Mouse (Mus musculus) midbrain, embryonic 11.5 days (tissue): ENCODE data around the gene Parm1. TPM values are rescaled to one million over a fixed set of nuclear protein-coding genes. Genes with fewer than 3 reads are reported as not detected.

Experiments used
- ATAC-seq: fragments of 200-750 bp; cut with Nextera tagmentation; 2 replicates; pipeline ENCODE4 v1.8.0; 2017; ENCODE audit warnings: moderate TSS enrichment, moderate library complexity; ENCODE audit not compliant: low FRiP score
- DNase-seq: peaks from one replicate; pipeline ENCODE4 v3.0.0; 2015; ENCODE audit warnings: low spot score; ENCODE audit errors: missing footprints
- H3K27ac ChIP-seq: fragments of 300-500 bp; sonication (generic); 2 replicates; pipeline ENCODE4 v1.5.1; 2014; ENCODE audit warnings: low read depth, low read length
- H3K27me3 ChIP-seq: fragments of 300-500 bp; sonication (generic); 2 replicates; pipeline ENCODE4 v1.6.1; 2014; ENCODE audit warnings: mild to moderate bottlenecking, low read length, moderate library complexity, mixed read lengths; ENCODE audit not compliant: control insufficient read depth, insufficient read depth
- H3K36me3 ChIP-seq: fragments of 300-500 bp; sonication (generic); 2 replicates; pipeline ENCODE4 v1.6.1; 2014; ENCODE audit warnings: mild to moderate bottlenecking, low read length, moderate library complexity, mixed read lengths; ENCODE audit not compliant: control insufficient read depth, insufficient read depth
- H3K4me1 ChIP-seq: fragments of 300-500 bp; sonication (generic); 2 replicates; pipeline ENCODE4 v1.6.1; 2014; ENCODE audit warnings: low read length; ENCODE audit not compliant: control insufficient read depth, insufficient read depth
- H3K4me2 ChIP-seq: fragments of 300-500 bp; sonication (generic); 2 replicates; pipeline ENCODE4 v1.6.1; 2014; ENCODE audit warnings: mild to moderate bottlenecking, moderate library complexity
- H3K4me3 ChIP-seq: fragments of 300-500 bp; sonication (generic); 2 replicates; pipeline ENCODE4 v1.5.1; 2014; ENCODE audit warnings: low read depth, low read length
- H3K9ac ChIP-seq: fragments of 300-500 bp; sonication (generic); 2 replicates; pipeline ENCODE4 v1.6.1; 2014; ENCODE audit warnings: low read length
- H3K9me3 ChIP-seq: fragments of 300-500 bp; sonication (generic); 2 replicates; pipeline ENCODE4 v1.6.1; 2016; ENCODE audit warnings: low read length; ENCODE audit not compliant: control insufficient read depth
- WGBS: fragments of 180-500 bp; shearing (Covaris S2); extraction: QIAGEN DNeasy Blood & Tissue Kit; methylation state at CpG from one replicate; pipeline ENCODE4 v1.1.7; 2014; 5-methylcytosine and 5-hydroxymethylcytosine counted together
- polyA plus RNA-seq: library from polyadenylated mRNA; unstranded; fragments of >200 nt; fragmentation: Nextera tagmentation; extraction: Ambion mirVana; gene quantifications from 2 replicates; pipeline ENCODE4 v1.2.1, GENCODE M21; 2014

The Parm1 gene
- polyA plus RNA-seq, 1 experiment from 2014 or later = 17.6 TPM

DNA sequence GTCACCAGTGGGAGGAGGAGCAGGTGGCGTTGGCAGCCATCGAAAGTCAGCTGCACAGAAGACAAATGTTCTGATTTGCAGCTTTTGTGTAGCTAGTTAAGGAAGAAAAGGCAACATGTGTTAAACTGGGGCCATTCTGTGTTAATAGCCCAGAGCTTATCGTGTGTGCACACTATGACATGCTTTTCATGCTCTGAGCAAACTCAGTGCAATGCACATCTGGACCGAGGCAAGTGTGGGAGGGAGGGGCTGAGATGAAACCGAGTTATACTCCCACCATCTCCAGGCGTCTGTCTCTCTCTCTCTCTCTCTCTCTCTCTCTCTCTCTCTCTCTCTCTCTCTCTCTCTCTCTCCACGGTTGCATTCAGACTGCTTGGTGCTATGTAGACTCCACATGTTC is 82.4 kb downstream of the Parm1 start:
- Histone ChIP-seq H3K36me3 (no peaks in the 10 kb centered on the region), H3K9me3 (no peaks in the 10 kb centered on the region)
- no peak for DNase-seq

DNA sequence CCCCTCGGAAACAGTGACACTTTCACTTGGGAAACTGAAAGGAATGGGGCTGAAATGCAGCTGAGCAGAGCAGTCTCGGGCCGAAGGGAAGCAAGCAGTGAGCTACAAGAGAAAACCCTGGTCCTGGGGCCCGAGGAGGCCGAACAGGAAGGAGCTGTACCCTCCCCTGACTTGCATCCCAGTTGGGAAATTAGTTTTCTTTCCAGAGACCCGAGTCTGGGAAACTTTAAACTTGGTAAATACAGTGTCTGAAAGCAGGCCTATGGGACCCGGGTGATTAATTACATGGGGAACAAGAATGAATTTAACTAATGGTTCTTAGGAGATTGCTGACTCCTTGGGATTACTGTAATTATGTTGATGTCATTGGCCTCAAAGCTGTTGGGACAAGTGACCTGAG is 85.9 kb downstream of the Parm1 start:
- no peaks in the 10 kb centered on the region for H3K36me3 ChIP-seq
- WGBS = 74% methylated on average over 7 of the region's 7 CpGs
- H3K9ac ChIP-seq = no peak overlapping the region
- no peak overlapping the region for H3K4me2 ChIP-seq
- no peaks in the 10 kb centered on the region for H3K9me3 ChIP-seq
- no peak overlapping the region for H3K4me3 ChIP-seq
- DNase-seq (no peak), ATAC-seq (no peak)
- no peaks in the 10 kb centered on the region for H3K4me1 ChIP-seq
- no peaks in the 10 kb centered on the region for H3K27me3 ChIP-seq
- H3K27ac ChIP-seq = no peak overlapping the region

More for the DNA sequence above, 82.4 kb downstream of the Parm1 start:
- Histone ChIP-seq H3K27ac (no peak overlapping the region), H3K4me2 (no peak overlapping the region), H3K4me1 (no peaks in the 10 kb centered on the region), H3K9ac (no peak overlapping the region), H3K27me3 (no peaks in the 10 kb centered on the region), H3K4me3 (no peak overlapping the region)
- ATAC-seq = no peak
- WGBS = 78% methylated on average over 7 of the region's 7 CpGs

DNA sequence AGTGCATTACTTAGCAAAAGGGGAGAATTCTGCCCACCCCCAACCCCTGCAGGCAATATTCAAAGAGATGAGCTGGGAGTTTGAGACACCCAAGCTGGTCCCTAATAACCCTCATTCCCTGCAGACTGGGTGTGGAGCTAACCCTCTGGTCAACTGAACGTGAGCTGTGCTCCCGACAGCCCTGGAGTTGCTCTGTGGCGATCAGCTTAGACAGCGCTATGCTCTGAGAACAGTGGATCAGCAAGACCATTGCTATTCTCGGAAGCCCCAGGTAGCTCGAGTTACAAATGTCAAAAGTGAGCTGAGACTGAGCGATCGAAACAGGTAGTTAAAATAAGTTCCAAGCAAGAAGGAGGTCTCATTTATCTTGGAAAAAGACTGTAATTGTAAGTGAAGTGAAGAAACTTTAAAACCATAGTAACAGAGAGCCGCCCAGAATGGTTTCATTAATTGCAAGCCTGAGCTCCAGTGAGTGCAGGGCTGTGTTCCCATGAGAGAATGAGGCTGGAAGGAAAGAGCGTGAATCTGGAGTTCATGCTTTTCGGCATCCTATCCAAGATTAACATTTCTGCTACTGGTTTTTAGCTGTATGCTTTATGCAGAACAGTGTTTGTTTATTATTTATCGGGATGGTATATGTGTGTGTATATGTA is 86.5 kb downstream of the Parm1 start:
- no peak for ATAC-seq
- no peak overlapping the region for H3K4me2 ChIP-seq
- no peak overlapping the region for H3K4me3 ChIP-seq
- no peak overlapping the region for H3K9ac ChIP-seq
- H3K27me3 ChIP-seq = no peaks in the 10 kb centered on the region
- no peaks in the 10 kb centered on the region for H3K4me1 ChIP-seq
- no peak overlapping the region for H3K27ac ChIP-seq
- DNase-seq = no peak
- 75% methylated on average over 12 of the region's 12 CpGs for WGBS
- no peaks in the 10 kb centered on the region for H3K9me3 ChIP-seq
- H3K36me3 ChIP-seq = no peaks in the 10 kb centered on the region

DNA sequence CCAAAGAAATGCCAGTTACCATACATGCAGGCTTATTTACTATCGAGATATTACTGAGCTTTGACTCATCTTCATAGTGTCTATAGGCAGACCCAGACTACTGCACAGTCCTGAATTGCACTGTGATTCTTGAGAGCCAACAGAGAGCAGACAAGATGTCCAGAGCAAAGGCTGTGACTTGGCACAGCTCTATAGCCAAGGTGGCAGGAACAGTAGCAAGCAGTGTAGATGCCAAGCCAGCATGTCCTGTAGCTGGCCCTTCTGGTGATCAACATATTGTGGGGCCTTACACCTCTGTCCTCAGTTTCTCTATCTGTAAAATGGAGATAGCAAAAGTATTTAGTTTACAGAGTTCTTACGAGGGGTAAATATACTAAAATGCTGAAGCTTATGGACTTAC is 89.8 kb downstream of the Parm1 start:
- Histone ChIP-seq H3K4me1 (no peaks in the 10 kb centered on the region), H3K36me3 (no peaks in the 10 kb centered on the region), H3K9ac (no peak overlapping the region), H3K4me3 (no peak overlapping the region), H3K27ac (no peak overlapping the region), H3K27me3 (no peaks in the 10 kb centered on the region), H3K9me3 (no peaks in the 10 kb centered on the region), H3K4me2 (no peak overlapping the region)
- DNase-seq (no peak), ATAC-seq (no peak)
- 86% methylated on average over 2 of the region's 2 CpGs for WGBS

DNA sequence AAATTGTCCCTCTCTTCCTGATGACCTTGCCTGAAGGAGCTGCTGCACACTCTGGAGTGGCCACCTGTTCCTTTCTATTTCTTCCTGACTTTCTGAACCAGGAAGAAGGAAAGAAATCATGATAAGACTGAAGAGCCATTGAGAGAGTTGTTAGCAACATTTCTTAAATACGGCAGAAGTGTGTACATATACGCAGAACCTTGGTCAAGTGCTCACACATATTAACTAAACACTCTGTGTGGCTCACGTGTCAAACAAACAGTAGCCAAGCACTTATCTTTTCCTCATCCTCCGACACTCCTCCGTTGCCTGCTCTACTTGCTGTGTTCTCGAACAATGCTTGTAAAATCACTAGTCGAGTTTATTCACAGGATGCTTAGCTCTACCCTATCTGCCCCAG is 90.4 kb downstream of the Parm1 start:
- H3K4me3 ChIP-seq = no peak overlapping the region
- no peaks in the 10 kb centered on the region for H3K36me3 ChIP-seq
- ATAC-seq = no peak
- no peak overlapping the region for H3K27ac ChIP-seq
- no peak overlapping the region for H3K4me2 ChIP-seq
- no peak overlapping the region for H3K9ac ChIP-seq
- 86% methylated on average over 7 of the region's 7 CpGs for WGBS
- no peak for DNase-seq
- no peaks in the 10 kb centered on the region for H3K27me3 ChIP-seq
- H3K9me3 ChIP-seq = no peaks in the 10 kb centered on the region
- no peaks in the 10 kb centered on the region for H3K4me1 ChIP-seq

DNA sequence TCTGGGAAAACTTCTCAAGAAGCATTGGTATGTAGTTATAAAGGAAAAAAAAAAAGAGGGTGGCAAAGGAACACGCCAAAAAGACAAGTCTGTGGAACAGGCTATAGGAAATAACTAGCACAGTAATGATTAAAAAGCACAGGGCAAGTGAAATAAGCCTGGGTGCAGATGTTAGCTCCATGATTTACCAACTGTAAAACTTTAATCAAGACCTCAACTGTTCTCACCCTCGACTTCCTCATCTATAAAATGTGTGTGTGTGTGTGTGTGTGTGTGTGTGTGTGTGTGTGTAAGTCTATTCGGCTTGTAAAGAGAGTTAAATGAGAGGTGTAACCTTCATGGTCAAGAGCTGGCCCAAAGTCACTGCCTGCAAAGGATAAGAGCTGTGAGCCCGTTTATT is 91.6 kb downstream of the Parm1 start:
- Histone ChIP-seq H3K9me3 (no peaks in the 10 kb centered on the region), H3K4me2 (no peak overlapping the region), H3K4me1 (no peaks in the 10 kb centered on the region), H3K27ac (no peak overlapping the region), H3K27me3 (no peaks in the 10 kb centered on the region), H3K9ac (no peak overlapping the region), H3K36me3 (no peaks in the 10 kb centered on the region), H3K4me3 (no peak overlapping the region)
- DNase-seq = no peak
- no peak for ATAC-seq
- 77% methylated on average over 4 of the region's 4 CpGs for WGBS

DNA sequence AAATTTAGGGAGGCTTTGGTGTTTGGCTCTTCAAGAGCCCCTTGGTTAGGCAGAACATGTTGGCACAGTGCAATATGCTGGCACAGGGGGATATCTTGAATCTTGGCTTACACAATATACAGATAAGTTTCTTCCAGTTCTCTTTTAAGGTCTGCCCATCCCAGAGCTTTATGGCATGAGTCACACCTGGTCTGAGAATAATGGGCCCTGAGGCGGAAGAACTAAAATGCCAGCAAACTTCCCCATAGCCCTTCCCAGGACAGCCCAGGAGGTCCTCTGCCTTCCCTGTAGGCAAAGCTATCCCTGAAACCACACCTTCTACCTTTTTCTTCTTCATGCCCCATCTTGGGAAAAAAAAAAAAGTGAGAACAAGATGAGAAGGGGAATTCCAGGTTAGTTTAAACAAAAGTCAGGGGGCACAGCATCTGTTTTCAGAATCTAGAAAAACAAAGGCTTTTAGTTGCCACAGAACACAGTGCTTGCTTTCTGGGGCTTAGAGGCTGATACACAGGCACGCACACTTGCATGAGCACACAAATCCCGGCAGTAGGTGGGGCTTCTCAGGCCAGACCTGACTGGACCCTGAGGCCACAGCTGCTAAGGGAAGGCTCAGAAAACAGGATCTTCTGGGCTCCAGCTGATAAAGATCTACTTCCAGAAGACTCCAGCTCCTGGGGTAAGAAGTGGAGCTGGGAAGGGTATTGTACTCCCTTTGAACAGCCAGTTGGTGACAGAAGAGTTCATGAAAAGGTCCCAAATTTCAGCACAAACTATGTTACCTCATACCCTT is 92.3 kb downstream of the Parm1 start:
- WGBS = 74% methylated on average over 3 of the region's 3 CpGs
- ATAC-seq = no peak

DNA sequence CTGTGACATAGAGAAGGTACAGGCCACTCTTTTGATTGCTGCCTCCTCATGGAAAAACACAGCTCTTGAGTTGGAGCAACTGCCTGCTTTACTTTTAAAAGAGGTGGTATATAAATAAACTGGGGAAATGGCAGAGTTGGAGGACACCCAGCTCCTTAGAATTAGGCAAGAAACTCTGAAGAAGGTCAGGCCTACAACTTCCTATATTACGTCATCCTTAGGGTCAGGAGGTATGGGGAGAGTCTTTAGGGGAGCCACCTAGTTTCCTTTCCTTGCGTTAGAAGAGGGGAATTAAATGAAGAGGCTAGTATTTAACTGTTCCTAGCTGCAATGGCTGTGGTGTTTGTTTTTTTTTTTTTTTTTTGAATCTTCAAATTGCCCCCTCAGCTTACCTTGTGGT is 93.1 kb downstream of the Parm1 start:
- no peak overlapping the region for H3K27ac ChIP-seq
- no peak overlapping the region for H3K9ac ChIP-seq
- WGBS = 83% methylated on average over 2 of the region's 2 CpGs
- no peaks in the 10 kb centered on the region for H3K9me3 ChIP-seq
- no peak overlapping the region for H3K4me2 ChIP-seq
- DNase-seq = no peak
- no peak for ATAC-seq
- no peaks in the 10 kb centered on the region for H3K27me3 ChIP-seq
- no peaks in the 10 kb centered on the region for H3K4me1 ChIP-seq
- no peaks in the 10 kb centered on the region for H3K36me3 ChIP-seq
- no peak overlapping the region for H3K4me3 ChIP-seq

More for the DNA sequence above, 92.3 kb downstream of the Parm1 start:
- no peak for DNase-seq
- H3K36me3 ChIP-seq = no peaks in the 10 kb centered on the region
- no peak overlapping the region for H3K4me2 ChIP-seq
- no peak overlapping the region for H3K9ac ChIP-seq
- H3K4me3 ChIP-seq = no peak overlapping the region
- H3K27ac ChIP-seq = no peak overlapping the region
- no peaks in the 10 kb centered on the region for H3K9me3 ChIP-seq
- no peaks in the 10 kb centered on the region for H3K27me3 ChIP-seq
- no peaks in the 10 kb centered on the region for H3K4me1 ChIP-seq

DNA sequence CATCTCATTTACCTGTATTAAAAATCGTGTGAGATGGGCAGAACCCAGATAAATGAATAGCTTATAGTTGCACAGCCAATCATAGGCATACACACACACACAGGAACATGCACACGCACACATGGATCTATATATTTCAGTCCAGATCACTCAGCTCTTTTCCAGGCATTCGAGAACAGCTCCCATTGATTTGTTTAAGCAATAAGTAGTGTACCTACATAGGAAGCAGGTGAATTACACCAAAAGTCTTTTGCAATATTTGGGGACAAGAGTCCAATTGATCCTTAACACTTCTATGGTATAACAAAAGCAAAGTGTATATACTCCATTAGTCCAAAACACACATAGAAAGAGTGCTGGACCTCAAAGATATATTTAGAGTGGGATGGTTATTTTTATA is 94.2 kb downstream of the Parm1 start:
- Histone ChIP-seq H3K4me3 (no peak overlapping the region), H3K9me3 (no peaks in the 10 kb centered on the region), H3K9ac (no peak overlapping the region), H3K36me3 (no peaks in the 10 kb centered on the region), H3K4me2 (no peak overlapping the region), H3K4me1 (no peaks in the 10 kb centered on the region), H3K27ac (no peak overlapping the region), H3K27me3 (no peaks in the 10 kb centered on the region)
- ATAC-seq (no peak), DNase-seq (no peak)
- WGBS = 88% methylated on average over 3 of the region's 3 CpGs
